Mouse (Mus musculus) brown adipose tissue, adult 24 weeks (tissue): ENCODE data around the gene Vcan. TPM values are rescaled to one million over a fixed set of nuclear protein-coding genes. Genes with fewer than 3 reads are reported as not detected.

Source experiments
- polyA plus RNA-seq: library from polyadenylated mRNA; stranded (reverse); fragments of >200 nt; gene quantifications from 2 replicates; pipeline ENCODE4 v1.2.4, GENCODE M21; 2012; ENCODE audit not compliant: missing spikeins, insufficient read depth, insufficient read length

Vcan gene
- polyA plus RNA-seq, 1 experiment = 3.3 TPM

Other genes with a start within 250 kb of the Vcan start
- gene Hapln1, start 202.7 kb downstream of the Vcan start, polyA plus RNA-seq = not detected in 2 replicates